Mouse (Mus musculus) forebrain, postnatal 0 days (tissue): ENCODE data around the gene Elovl1. TPM values are rescaled to one million over a fixed set of nuclear protein-coding genes. Genes with fewer than 3 reads are reported as not detected.

Source experiments
- ATAC-seq: fragments of 200-750 bp; cut with Nextera tagmentation; 2 replicates; pipeline ENCODE4 v1.8.0; 2017; ENCODE audit warnings: mild to moderate bottlenecking, moderate library complexity
- DNase-seq: peaks from one replicate; pipeline ENCODE4 v3.0.0-alpha.2; 2015
- H3K27ac ChIP-seq: fragments of 300-500 bp; sonication (generic); 2 replicates; pipeline ENCODE4 v1.5.1; 2014; ENCODE audit warnings: low read depth, mild to moderate bottlenecking, antibody characterized with exemption, low read length, moderate library complexity, mixed read lengths
- H3K27me3 ChIP-seq: fragments of 300-500 bp; sonication (generic); 2 replicates; pipeline ENCODE4 v1.6.1; 2014; ENCODE audit warnings: mild to moderate bottlenecking, low read length, mixed read lengths; ENCODE audit not compliant: insufficient read depth
- H3K36me3 ChIP-seq: fragments of 300-500 bp; sonication (generic); 2 replicates; pipeline ENCODE4 v1.6.1; 2014; ENCODE audit warnings: mild to moderate bottlenecking, moderate library complexity; ENCODE audit not compliant: insufficient read depth
- H3K4me1 ChIP-seq: fragments of 300-500 bp; sonication (generic); 2 replicates; pipeline ENCODE4 v1.6.1; 2014; ENCODE audit warnings: antibody characterized with exemption; ENCODE audit not compliant: insufficient read depth
- H3K4me2 ChIP-seq: fragments of 300-500 bp; sonication (generic); 2 replicates; pipeline ENCODE4 v1.6.1; 2014; ENCODE audit warnings: low read depth, mild to moderate bottlenecking, moderate library complexity
- H3K4me3 ChIP-seq: fragments of 300-500 bp; sonication (generic); 2 replicates; pipeline ENCODE4 v1.5.1; 2014; ENCODE audit warnings: low read depth, low read length, mixed read lengths
- H3K9ac ChIP-seq: fragments of 300-500 bp; sonication (generic); 2 replicates; pipeline ENCODE4 v1.6.1; 2014; ENCODE audit warnings: mild to moderate bottlenecking
- H3K9me3 ChIP-seq: fragments of 300-500 bp; sonication (generic); 2 replicates; pipeline ENCODE4 v1.6.1; 2016; ENCODE audit warnings: low read length
- CTCF ChIP-seq: sonication (generic); IDR thresholded peaks from 2 replicates; pipeline ENCODE4 v1.5.1; 2016; ENCODE audit warnings: antibody characterized with exemption, control low read depth, low read depth
- WGBS: fragments of 180-500 bp; shearing (Covaris S2); extraction: QIAGEN DNeasy Blood & Tissue Kit; methylation state at CpG from one replicate; pipeline ENCODE4 v1.1.7; 2014; 5-methylcytosine and 5-hydroxymethylcytosine counted together
- polyA plus RNA-seq: library from polyadenylated mRNA; unstranded; fragments of >200 nt; fragmentation: Nextera tagmentation; extraction: Ambion mirVana; gene quantifications from 2 replicates; pipeline ENCODE4 v1.2.1, GENCODE M21; 2015
- total RNA-seq: library from RNA; depleted of rRNA; stranded (reverse); fragments of >200 nt; gene quantifications from 2 replicates; pipeline ENCODE4 v1.2.3, GENCODE M21; 2014

The Elovl1 gene
- total and polyA plus RNA-seq, 2 experiments from 2014 or later: 13.9 to 22.2 TPM

DNA sequence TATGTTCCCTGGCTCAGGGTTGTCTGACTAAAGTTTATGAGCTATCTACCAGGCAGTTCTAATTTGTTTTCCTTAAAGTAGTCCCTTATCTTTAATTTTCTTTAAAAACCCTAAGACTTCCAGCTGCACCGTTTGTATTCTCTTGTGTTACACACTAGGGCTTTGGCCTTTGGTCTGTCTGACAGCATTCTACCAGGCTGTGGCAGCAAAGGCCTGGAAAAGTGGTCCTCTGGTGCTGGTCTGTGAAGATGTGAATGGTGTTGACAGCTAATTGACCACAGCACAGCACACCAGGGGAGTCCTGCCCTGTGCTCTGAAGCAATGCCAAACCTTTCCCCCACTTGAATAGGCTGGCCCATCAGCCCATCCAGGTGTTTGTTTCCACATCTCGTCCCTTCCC lies 12.1 kb upstream of the Elovl1 start:
- ATAC-seq: no peak
- WGBS: 90% methylated on average over 2 of the region's 2 CpGs
- DNase-seq: no peak
- Histone ChIP-seq H3K4me1 (no peaks in the 10 kb centered on the region), H3K36me3 (peaks cover 88% of the 10 kb centered on the region), H3K9ac (no peak overlapping the region), H3K4me2 (no peak overlapping the region), H3K9me3 (no peaks in the 10 kb centered on the region), H3K27ac (no peak overlapping the region), H3K27me3 (no peaks in the 10 kb centered on the region), H3K4me3 (no peak overlapping the region)
- TF ChIP-seq CTCF: no peak

DNA sequence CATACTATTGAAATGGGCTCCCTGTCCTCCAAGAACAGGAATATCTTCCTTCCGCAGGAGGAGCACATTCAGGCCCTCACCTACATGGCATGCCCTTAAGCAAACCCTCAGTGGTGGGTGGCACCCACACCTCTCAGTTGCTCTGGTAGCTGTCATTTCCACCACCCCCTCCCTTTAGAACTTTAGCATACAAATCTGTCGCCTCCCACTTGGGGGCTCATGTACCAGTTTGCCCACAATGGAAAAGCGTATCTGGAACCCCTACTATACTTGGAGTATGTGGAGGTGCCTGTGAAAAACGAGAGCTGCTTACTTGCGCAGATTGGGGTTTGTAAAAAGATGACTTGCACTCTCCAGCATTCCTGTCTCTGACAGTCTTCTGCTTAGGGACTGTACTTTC lies 11.6 kb upstream of the Elovl1 start:
- TF ChIP-seq CTCF: no peak
- peaks cover 89% of the 10 kb centered on the region for H3K36me3 ChIP-seq
- H3K9me3 ChIP-seq: no peaks in the 10 kb centered on the region
- DNase-seq: no peak
- 94% methylated on average over 5 of the region's 5 CpGs for WGBS
- no peak for ATAC-seq
- no peak overlapping the region for H3K9ac ChIP-seq
- no peaks in the 10 kb centered on the region for H3K27me3 ChIP-seq
- no peaks in the 10 kb centered on the region for H3K4me1 ChIP-seq
- H3K4me3 ChIP-seq: no peak overlapping the region
- H3K4me2 ChIP-seq: no peak overlapping the region
- H3K27ac ChIP-seq: no peak overlapping the region

DNA sequence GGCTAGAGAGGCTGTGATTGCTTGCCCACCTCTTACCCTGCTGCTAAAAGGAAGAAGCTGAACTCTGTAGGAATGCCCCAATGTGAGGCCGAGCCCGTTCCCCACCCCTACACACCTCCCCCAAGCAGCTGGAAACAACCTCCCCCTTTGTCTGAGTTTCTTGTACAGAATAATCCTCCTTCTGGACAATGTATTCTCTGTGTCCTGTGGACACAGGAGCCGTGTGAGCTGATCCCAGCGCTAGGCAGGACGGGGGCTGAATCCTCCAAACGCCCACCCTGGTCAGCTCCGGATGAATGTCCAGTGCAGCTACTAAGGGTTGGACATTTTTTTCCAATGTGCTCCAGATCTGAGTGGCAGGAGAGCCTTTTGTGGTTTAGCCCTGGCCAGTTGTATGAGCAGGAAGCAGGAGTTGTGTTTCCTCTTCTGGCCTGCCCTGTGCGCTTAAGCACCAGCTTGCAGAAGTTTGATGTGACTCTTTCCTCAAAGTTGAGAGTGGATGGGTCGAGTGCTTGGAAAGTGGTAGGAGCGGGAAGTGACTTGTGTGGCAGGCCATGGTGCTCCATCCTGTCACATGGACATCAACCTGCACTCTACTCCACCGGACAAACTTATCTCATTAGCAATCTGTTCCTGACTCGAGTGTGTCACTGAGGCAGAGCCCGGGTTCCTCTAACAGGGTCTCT lies 10.6 kb upstream of the Elovl1 start:
- no peak for TF ChIP-seq CTCF
- Histone ChIP-seq H3K36me3 (peaks cover 85% of the 10 kb centered on the region), H3K9me3 (no peaks in the 10 kb centered on the region), H3K4me2 (no peak overlapping the region), H3K4me3 (no peak overlapping the region), H3K4me1 (no peaks in the 10 kb centered on the region), H3K9ac (no peak overlapping the region), H3K27ac (no peak overlapping the region), H3K27me3 (no peaks in the 10 kb centered on the region)
- WGBS: 76% methylated on average over 13 of the region's 13 CpGs
- ATAC-seq (peak; percentile 43; the same call in 1 of the 2 replicates), DNase-seq (no peak)

DNA sequence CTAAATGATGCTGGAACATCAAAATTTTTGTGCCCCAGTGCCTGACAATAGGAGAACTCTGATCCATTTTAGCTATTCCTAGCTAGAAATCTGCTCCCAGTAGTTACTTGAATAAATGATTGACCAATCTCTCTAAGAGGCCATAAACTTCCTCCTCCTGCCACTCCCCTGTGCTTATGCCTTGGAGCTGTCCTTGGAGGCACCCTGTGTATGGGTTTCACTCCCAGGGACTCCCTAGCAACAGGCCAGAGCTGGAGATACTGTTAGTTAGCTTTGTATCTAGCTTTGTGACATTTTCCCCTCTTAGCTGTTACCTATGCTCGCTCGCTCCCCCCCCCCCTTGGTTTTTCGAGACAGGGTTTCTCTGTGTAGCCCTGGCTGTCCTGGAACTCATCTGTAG lies 6.5 kb upstream of the Elovl1 start:
- TF ChIP-seq CTCF: no peak
- DNase-seq (no peak), ATAC-seq (no peak)
- H3K4me1 ChIP-seq: no peaks in the 10 kb centered on the region
- WGBS: 98% methylated on average over 3 of the region's 3 CpGs
- H3K9ac ChIP-seq: no peak overlapping the region
- H3K9me3 ChIP-seq: no peaks in the 10 kb centered on the region
- H3K4me2 ChIP-seq: no peak overlapping the region
- H3K27ac ChIP-seq: no peak overlapping the region
- peaks cover 49% of the 10 kb centered on the region for H3K36me3 ChIP-seq
- no peak overlapping the region for H3K4me3 ChIP-seq
- no peaks in the 10 kb centered on the region for H3K27me3 ChIP-seq

DNA sequence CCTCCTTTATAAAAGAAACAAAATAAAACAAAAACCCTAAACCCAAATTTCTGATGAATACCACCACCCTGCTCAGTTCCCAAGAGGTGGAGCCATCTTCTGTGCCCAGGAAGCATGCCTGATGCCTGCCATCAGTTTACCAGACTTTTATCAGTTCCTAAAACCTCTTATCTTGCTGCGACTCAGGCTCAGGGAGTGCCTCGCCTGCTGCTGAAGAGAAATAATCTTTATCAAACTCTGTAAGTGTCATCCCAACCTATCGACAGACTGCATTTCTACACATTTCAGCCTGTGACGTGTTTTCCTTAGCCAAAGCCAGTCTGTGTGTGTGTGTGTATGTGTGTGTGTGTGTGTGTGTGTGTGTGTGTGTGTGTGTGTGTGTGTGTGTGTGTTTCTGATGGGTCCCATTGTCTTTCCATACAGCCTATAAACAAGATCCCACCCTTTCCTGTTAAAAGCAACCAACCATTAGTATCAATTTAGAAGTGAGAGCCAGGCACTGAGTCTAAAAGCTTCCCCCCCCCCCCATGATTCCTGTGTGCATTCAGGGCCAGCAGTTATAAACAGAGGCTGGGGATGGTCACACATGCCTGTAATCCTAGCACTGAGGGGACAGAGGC lies 3.2 kb upstream of the Elovl1 start:
- WGBS: 88% methylated on average over 4 of the region's 4 CpGs
- Histone ChIP-seq H3K27ac (no peak overlapping the region), H3K9ac (no peak overlapping the region), H3K27me3 (no peaks in the 10 kb centered on the region), H3K4me3 (no peak overlapping the region), H3K4me1 (peaks cover 18% of the 10 kb centered on the region), H3K9me3 (no peaks in the 10 kb centered on the region), H3K36me3 (peaks cover 23% of the 10 kb centered on the region), H3K4me2 (no peak overlapping the region)
- no peak for TF ChIP-seq CTCF
- ATAC-seq (no peak), DNase-seq (no peak)

DNA sequence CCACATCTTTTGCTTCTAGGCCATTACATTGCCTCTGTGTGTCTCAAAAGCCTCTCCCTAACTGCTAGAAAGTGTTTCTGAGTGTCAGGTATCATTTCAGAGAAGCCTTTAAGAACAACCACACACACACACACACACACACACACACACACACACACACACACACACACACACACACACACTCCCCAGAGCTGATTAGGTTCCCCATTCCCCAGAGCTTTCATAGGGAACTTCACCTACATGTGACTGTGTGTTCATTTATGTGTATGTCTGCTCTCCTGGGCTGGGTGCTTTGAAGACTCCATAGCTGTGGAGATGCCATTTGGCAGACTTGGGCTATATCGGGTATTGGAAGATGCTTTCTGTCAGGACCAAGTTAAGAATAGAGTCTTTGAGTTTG lies 2.5 kb upstream of the Elovl1 start:
- Histone ChIP-seq H3K9me3 (no peaks in the 10 kb centered on the region), H3K27ac (no peak overlapping the region), H3K9ac (no peak overlapping the region), H3K4me3 (no peak overlapping the region), H3K4me1 (peaks cover 18% of the 10 kb centered on the region), H3K36me3 (peaks cover 17% of the 10 kb centered on the region), H3K27me3 (no peaks in the 10 kb centered on the region), H3K4me2 (no peak overlapping the region)
- DNase-seq (no peak), ATAC-seq (no peak)
- no peak for TF ChIP-seq CTCF
- WGBS: 84% methylated on average over 1 of the region's 1 CpGs

DNA sequence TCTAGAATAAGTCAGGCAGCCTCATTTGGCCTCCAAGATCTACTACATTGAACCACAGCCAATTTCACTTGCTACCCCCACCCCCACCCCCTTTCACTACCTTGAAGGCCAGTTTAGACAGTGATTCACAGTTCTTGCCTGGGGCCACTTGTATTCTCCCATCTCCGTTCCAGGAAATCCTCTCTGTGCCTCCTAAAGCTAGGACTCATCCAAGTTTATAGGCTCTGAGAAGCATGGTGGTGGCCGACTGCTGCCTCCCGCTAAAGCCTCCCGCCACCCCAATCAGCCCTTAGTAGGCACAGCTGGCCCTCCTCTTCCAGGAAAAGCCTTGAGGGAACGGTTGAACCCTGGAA lies 502 bp upstream of the Elovl1 start:
- no peak for TF ChIP-seq CTCF
- Histone ChIP-seq H3K4me1 (peaks cover 18% of the 10 kb centered on the region), H3K9ac (peak overlapping the region; percentile 58), H3K36me3 (peaks cover 9% of the 10 kb centered on the region), H3K4me3 (peak overlapping the region; percentile 46), H3K27me3 (no peaks in the 10 kb centered on the region), H3K9me3 (no peaks in the 10 kb centered on the region), H3K27ac (peak overlapping the region; percentile 31; the same call in 1 of the 2 replicates), H3K4me2 (peak overlapping the region; percentile 88)
- ATAC-seq: no peak; the same call in 1 of the 2 replicates
- WGBS: 3% methylated on average over 5 of the region's 5 CpGs
- DNase-seq: no peak
